In the genomic region with DNA sequence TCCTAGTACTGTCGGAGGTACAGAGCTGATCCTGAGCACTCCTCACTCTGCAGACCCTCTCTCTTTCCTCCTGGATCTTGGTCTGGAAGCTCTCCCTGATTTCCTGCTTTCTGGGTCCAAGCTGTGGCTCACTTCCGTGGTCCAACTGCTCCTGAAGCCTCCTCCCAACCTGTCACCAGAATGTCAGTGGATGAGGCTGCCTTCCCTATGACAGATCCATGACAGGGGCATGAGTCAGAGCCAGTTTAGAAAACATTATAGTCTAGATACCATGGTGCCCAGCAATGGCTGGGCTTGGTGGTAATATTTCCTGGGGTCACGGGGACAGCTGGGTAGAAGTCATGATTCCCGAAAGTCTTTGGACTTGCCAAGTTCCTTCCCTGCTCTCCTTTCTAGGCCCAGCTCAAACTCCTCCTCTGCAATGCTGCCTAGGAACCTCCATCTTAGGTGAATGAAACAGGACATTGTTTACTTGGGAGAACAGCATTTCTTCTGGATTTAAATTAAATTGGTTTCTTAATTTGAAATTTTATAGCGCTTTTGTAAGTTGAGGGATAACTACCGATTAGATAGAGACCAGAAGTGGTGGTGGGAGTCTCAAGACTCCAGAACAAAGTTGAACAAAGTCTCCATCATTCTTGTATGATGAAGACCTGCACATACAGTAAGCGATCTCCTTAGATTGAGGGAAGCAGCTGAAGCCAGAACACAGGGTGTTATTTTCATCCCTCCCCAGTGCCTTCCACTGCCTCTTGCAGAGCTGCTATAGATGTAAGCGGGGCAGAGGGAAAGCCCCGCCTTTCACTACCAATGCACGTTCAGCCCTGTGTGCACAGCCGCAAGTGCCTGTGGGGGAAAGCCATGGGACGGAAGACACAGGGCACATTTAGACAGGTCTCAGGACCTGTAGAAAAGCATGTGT, we compare ENCODE assay signal across 24 mouse cellular contexts.
DNase-seq lines count a peak whose midpoint lies in the region; ATAC-seq and TF ChIP-seq lines count a peak whose summit lies in the region.
"Had no signal": no experiment of that assay in that cellular context is flagged by ENCODE, and none has a peak within 500 bp of the region (broad histone marks: within the 10 kb centered on the region; RNA-seq: fewer than 3 reads in every experiment).

No protein-coding gene starts in this region.

- 73% methylated on average over 12 of the region's 12 CpGs for WGBS in liver, embryonic 14.5 days (ENCODE audit: insufficient replicate concordance)
- 87% methylated on average over 12 of the region's 12 CpGs for WGBS in liver, embryonic 11.5 days

- no peak overlapping the region for H3K4me3 ChIP-seq in liver, embryonic 14.5 days (ENCODE audit: insufficient read depth in 1 of 2, low read depth in 2 of 2, low read length in 2 of 2)
- H3K4me3 ChIP-seq in liver, embryonic 11.5 days (ENCODE audit: low read depth, low read length) = no peak overlapping the region
- H3K4me3 ChIP-seq: forebrain, embryonic 10.5 days; heart, embryonic 15.5 days; hindbrain, embryonic 15.5 days; midbrain, embryonic 12.5 days had no signal

- H3K9me3 ChIP-seq in liver, embryonic 14.5 days (ENCODE audit: control insufficient read depth, low read length) = no peaks in the 10 kb centered on the region
- no peaks in the 10 kb centered on the region for H3K9me3 ChIP-seq in liver, embryonic 11.5 days (ENCODE audit: control insufficient read depth, low read length)
- H3K9me3 ChIP-seq: forebrain, embryonic 10.5 days; heart, embryonic 15.5 days; hindbrain, embryonic 15.5 days; midbrain, embryonic 12.5 days had no signal

- DNase-seq in frontal cortex, postnatal 10 days (ENCODE audit: low spot score in 2 of 2) = no peak
- DNase-seq in liver, embryonic 14.5 days (ENCODE audit: low read depth in 3 of 3, low spot score in 3 of 3) = no peak
- DNase-seq in liver, embryonic 11.5 days (ENCODE audit: low spot score) = no peak
- DNase-seq in c-Kit-positive CD71-positive TER-119-positive erythroid progenitor cells, embryonic 14.5 days (ENCODE audit: low spot score) = no peak
- no peak for DNase-seq in cerebellum, postnatal 36 days
- DNase-seq: heart, postnatal 36 days; kidney, adult 9 months; kidney, postnatal 25 days; liver; liver, postnatal 0 days; thymus, adult 2 months; thymus, postnatal 4 days had no signal

- ATAC-seq in frontal cortex, adult (ENCODE audit: low TSS enrichment) = peak; percentile 38; the same call in 1 of the 2 replicates
- no peak for ATAC-seq in liver, embryonic 14.5 days (ENCODE audit: insufficient read depth)
- ATAC-seq in liver, embryonic 11.5 days (replicated peaks; ENCODE audit: low FRiP score) = no peak
- peak; percentile 23 for ATAC-seq in CD4-positive, CD25-positive, alpha-beta regulatory T cell, adult 4 months
- ATAC-seq: intestine, embryonic 16.5 days; liver, postnatal 0 days; lung, postnatal 0 days had no signal

- no peak overlapping the region for H3K9ac ChIP-seq in liver, embryonic 14.5 days (replicated peaks)
- no peak overlapping the region for H3K9ac ChIP-seq in liver, embryonic 11.5 days (ENCODE audit: low read depth, low read length)
- H3K9ac ChIP-seq: heart, embryonic 15.5 days; hindbrain, embryonic 15.5 days; liver, postnatal 0 days; midbrain, embryonic 12.5 days had no signal

- TF ChIP-seq CTCF in liver, embryonic 14.5 days (IDR thresholded peaks at IDR 0.05; ENCODE audit: low read depth) = 0 out of 2 replicates have a peak, but pooled peaks have one; percentile 3

- TF ChIP-seq EP300 in liver, embryonic 14.5 days (IDR thresholded peaks at IDR 0.05; ENCODE audit: low read depth) = no peak

- no peak overlapping the region for H3K4me2 ChIP-seq in liver, embryonic 14.5 days (ENCODE audit: low read depth)
- H3K4me2 ChIP-seq in liver, embryonic 11.5 days = no peak overlapping the region
- H3K4me2 ChIP-seq: heart, embryonic 15.5 days; hindbrain, embryonic 15.5 days; midbrain, embryonic 12.5 days had no signal

- H3K36me3 ChIP-seq in liver, embryonic 14.5 days (replicated peaks; ENCODE audit: control insufficient read depth, insufficient read depth, low read depth) = no peaks in the 10 kb centered on the region
- no peaks in the 10 kb centered on the region for H3K36me3 ChIP-seq in liver, embryonic 11.5 days (ENCODE audit: control insufficient read depth, insufficient read depth, low read length)
- H3K36me3 ChIP-seq: forebrain, embryonic 10.5 days; G1E; heart, embryonic 15.5 days; hindbrain, embryonic 15.5 days; midbrain, embryonic 12.5 days had no signal

- H3K27me3 ChIP-seq in liver, embryonic 14.5 days (ENCODE audit: control insufficient read depth, insufficient read depth, low read length) = no peaks in the 10 kb centered on the region
- no peaks in the 10 kb centered on the region for H3K27me3 ChIP-seq in liver, embryonic 11.5 days (replicated peaks; ENCODE audit: control insufficient read depth, insufficient read depth, low read length)
- H3K27me3 ChIP-seq: CH12.LX; heart, embryonic 15.5 days; hindbrain, embryonic 15.5 days; midbrain, embryonic 12.5 days had no signal

- no peaks in the 10 kb centered on the region for H3K4me1 ChIP-seq in liver, embryonic 14.5 days (replicated peaks; ENCODE audit: control insufficient read depth in 2 of 2, insufficient read depth in 2 of 2, low read length in 1 of 2)
- H3K4me1 ChIP-seq in liver, embryonic 11.5 days (replicated peaks; ENCODE audit: control insufficient read depth, insufficient read depth, low read length) = no peaks in the 10 kb centered on the region
- H3K4me1 ChIP-seq: midbrain, embryonic 12.5 days had no signal

- H3K27ac ChIP-seq in liver, embryonic 14.5 days = no peak overlapping the region
- H3K27ac ChIP-seq in liver, embryonic 11.5 days (ENCODE audit: low read depth, low read length) = no peak overlapping the region
- H3K27ac ChIP-seq: forebrain, embryonic 10.5 days; heart, embryonic 15.5 days; hindbrain, embryonic 15.5 days; macrophage; midbrain, embryonic 12.5 days; stomach, postnatal 0 days had no signal

Comparison
In these comparisons a context has a peak if more than half of its experiments do, and no peak if none do; other contexts are left out.
1. ATAC-seq: peak in frontal cortex, adult (single experiment) and CD4-positive, CD25-positive, alpha-beta regulatory T cell, adult 4 months (single experiment); none in liver, embryonic 14.5 days (single experiment) and liver, embryonic 11.5 days (single experiment).